Mouse (Mus musculus) bone marrow macrophage, adult 2 months (primary cell): Measurements from ENCODE around the gene Eml3.

Experiments
- CTCF ChIP-seq: IDR thresholded peaks from 2 replicates; pipeline ENCODE4 v1.5.1; 2012; ENCODE audit warnings: low read depth, mild to moderate bottlenecking, low read length, moderate library complexity
- POLR2A ChIP-seq: IDR thresholded peaks from 2 replicates; pipeline ENCODE4 v1.6.1; 2012; ENCODE audit warnings: mild to moderate bottlenecking, low read depth, low read length, borderline replicate concordance

DNA sequence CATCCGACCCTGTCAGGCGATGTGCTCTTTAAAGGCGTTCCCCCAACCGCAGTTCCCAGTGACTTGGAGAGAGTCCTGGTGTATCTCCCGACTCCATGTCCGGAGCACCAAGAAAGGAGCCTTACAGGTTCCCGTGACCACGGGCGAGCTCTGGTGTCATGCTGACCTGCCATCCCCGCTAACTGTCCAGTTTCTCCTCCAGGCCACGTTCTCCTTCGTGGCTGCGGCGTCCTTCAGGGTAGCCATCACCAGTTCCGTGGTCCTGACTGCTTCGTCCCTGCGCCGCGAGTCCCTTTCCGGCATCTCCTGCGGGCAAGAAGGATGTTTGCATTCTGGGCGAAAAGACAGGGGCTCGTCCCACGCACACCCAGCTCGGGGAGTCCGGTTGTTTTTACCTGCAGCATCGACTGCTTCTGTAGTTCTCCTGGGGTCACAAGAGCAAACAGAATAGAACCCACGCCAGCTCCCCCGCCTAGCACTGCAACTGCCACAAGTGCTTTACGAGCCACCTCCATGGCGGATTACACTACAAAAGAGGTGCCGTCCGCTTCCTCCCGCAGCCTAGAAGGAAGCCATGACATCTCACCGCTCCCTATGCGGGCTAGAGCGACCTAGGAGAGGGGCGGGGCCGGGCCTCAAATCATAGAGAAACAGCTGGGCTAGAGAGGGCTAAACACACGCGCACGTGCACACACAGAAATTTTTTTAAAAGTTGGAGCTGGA is 48.9 kb upstream of the Eml3 start, which contains the start of gene Uqcc3:
- peak; percentile 80; the same call in 1 of the 2 replicates for TF ChIP-seq POLR2A
- no peak for TF ChIP-seq CTCF
